Mouse (Mus musculus): ENCODE data around the gene Cacna1c. TPM values are rescaled to one million over a fixed set of nuclear protein-coding genes. Genes with fewer than 3 reads are reported as not detected.
A peak's percentile ranks its signal among the peaks of the same experiment; 100 is the strongest.

The Cacna1c gene
- total and polyA plus RNA-seq, 3 experiments: 36.7 to 97.5 (median 93.5) TPM

- no peak for DNase-seq
Observed at GRCm38 (mm10) chr6:118851086-118851485, 345.1 kb downstream of the Cacna1c start.

- no peak for DNase-seq
Observed at GRCm38 (mm10) chr6:118848640-118849039, 347.6 kb downstream of the Cacna1c start.

GRCm38 (mm10) chr6:118847751-118848150 is 348.5 kb downstream of the Cacna1c start:
- peak; percentile 76 for DNase-seq

- DNase-seq: no peak
Observed at GRCm38 (mm10) chr6:118845829-118846228, 350.4 kb downstream of the Cacna1c start.

GRCm38 (mm10) chr6:118845180-118845579 is 351.0 kb downstream of the Cacna1c start:
- DNase-seq: no peak

- no peak for DNase-seq
Observed at GRCm38 (mm10) chr6:118843566-118843965, 352.7 kb downstream of the Cacna1c start.

- no peak for DNase-seq
Observed at GRCm38 (mm10) chr6:118841892-118842291, 354.3 kb downstream of the Cacna1c start.

- peak; percentile 42 for DNase-seq
Observed at GRCm38 (mm10) chr6:118838919-118839915, 357.0 kb downstream of the Cacna1c start.

- no peak for DNase-seq
Observed at GRCm38 (mm10) chr6:118836693-118837092, 359.5 kb downstream of the Cacna1c start.

- no peak for DNase-seq
Observed at GRCm38 (mm10) chr6:118834046-118834445, 362.2 kb downstream of the Cacna1c start.

- DNase-seq: no peak
Observed at GRCm38 (mm10) chr6:118833049-118833448, 363.2 kb downstream of the Cacna1c start.

GRCm38 (mm10) chr6:118832616-118833015 is 363.6 kb downstream of the Cacna1c start:
- no peak for DNase-seq

GRCm38 (mm10) chr6:118830851-118831250 is 365.4 kb downstream of the Cacna1c start:
- DNase-seq: no peak

- DNase-seq: no peak
Observed at GRCm38 (mm10) chr6:118828187-118828586, 368.0 kb downstream of the Cacna1c start.

- DNase-seq: no peak
Observed at GRCm38 (mm10) chr6:118827560-118827959, 368.7 kb downstream of the Cacna1c start.

- no peak for DNase-seq
Observed at GRCm38 (mm10) chr6:118825400-118825871, 370.8 kb downstream of the Cacna1c start.

- no peak for DNase-seq
Observed at GRCm38 (mm10) chr6:118821536-118821935, 374.7 kb downstream of the Cacna1c start.

- DNase-seq: no peak
Observed at GRCm38 (mm10) chr6:118819657-118820056, 376.6 kb downstream of the Cacna1c start.

- peak; percentile 61 for DNase-seq
Observed at GRCm38 (mm10) chr6:118817928-118818503, 378.2 kb downstream of the Cacna1c start.

GRCm38 (mm10) chr6:118816253-118816652 is 380.0 kb downstream of the Cacna1c start:
- DNase-seq: no peak

- no peak for DNase-seq
Observed at GRCm38 (mm10) chr6:118812556-118812955, 383.7 kb downstream of the Cacna1c start.

- DNase-seq: no peak
Observed at GRCm38 (mm10) chr6:118812007-118812406, 384.2 kb downstream of the Cacna1c start.

GRCm38 (mm10) chr6:118810834-118811233 is 385.4 kb downstream of the Cacna1c start:
- no peak for DNase-seq

All from adrenal gland, adult 2 months (tissue).